Mouse (Mus musculus): ENCODE data around the gene Dhtkd1. TPM values are rescaled to one million over a fixed set of nuclear protein-coding genes. Genes with fewer than 3 reads are reported as not detected.

Dhtkd1 gene
- under 1 TPM; 0.05 to 0.39 TPM for polyA plus RNA-seq (2012; fragmentation: generic; extraction: Trizol)

DNA sequence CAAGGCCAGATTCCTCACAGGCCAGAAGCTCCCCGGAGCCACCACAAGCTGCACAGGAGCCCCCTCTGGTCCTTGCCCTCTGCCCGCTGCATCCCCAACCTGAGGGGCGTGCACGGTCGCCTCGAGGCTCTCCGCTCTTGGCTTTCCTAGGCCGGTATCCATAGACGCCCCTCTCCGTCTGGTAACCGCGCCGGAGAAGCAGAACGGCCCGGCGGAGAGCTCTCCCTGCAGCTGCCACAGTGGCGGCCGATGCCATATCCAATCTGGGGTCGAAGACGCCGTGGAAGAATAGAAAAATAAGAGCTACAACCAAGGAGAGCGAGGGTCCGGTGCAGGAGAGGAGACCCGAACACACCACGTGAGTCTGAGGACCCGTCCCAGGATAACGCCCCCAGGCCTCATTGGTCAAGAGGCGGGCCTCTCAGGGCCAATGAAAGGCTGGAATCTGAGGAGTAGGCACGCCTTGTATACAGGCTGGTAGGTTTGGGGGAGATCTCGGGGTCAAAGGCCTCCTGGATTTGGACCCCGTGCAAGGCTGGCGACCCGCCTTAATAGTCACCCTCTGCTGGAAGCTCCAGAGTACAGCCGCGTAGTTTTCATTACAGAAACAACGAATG lies at the start of gene Dhtkd1:
TSS of gene Dhtkd1 (minus strand) at position 377 of the 617 bp plus-strand sequence.

DNA sequence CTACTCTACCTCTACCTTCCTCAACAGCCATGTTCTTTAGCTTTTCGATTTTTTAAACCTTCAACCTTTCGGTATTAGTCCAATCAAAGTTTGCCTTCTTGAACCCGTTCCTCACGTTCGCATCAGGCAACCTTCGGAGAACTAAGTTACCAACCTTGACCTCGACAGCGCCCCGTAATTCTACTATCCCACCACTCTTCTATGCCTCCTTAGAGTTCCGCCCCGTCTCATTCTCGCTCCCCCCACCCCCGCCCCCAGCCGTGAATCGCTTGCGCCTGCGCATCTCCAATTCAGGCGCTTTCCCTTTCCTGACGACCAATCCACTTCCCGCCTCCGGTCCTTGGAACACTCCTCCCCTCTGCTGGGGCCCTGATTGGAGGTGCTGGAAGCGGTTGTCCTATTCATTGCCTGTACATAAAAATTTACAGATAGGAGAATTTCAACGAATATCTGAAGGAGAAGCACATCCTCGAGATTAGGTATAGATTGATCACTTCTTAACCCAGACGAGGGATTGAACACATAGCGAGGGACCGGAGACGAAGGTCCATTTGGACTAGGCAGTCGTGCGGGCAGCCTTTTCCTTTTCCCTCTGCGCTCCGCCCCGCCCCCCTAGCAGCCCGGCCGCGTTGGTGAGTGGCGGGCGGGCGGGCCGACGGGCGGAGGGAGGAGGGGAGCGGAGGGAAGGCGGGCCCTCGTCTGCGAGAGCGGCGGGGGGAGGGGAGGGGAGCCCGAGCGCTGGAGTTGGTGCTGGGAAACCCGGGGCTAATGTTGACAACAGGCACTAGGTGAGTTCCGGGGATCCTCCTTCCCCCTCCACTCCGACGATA lies 8.4 kb upstream of the Dhtkd1 start, which contains the start of gene Upf2:
TSS of gene Upf2 (plus strand) at position 704 of the 830 bp plus-strand sequence.

DNA sequence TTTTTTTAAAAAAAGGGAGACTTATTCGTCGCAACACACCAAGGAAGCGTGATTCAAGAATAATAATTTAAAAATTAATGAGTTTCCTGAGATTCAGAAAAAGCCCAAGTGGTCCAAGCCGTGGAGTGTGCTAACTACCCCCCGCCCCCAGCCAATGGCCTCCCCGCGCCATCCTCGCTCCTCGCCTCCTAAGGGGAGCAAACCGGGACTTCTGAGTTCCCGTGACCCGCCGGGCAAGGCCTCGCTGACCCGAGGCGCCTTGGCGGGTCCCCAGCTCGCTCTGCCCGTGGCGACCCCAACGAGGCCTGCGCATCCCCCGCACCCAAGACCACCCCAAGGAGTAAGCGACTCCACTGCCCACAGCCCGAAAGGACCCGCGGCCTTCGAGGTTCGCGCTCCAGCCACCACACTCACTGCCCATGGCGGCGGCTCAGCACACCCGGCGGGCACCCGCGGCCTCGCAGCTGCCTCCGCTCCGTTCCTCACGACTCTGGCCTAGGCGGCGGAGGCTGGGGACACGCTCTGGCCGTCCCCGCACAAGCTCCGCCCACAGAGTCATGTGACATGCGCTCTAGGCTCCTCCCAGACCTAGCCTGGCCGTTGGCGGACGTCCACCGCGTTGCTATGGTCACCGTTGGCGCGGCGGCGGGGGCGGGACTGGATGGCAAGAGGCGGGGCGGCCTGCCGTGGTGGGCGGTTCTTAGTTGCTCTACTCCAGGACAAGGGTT lies 47.6 kb downstream of the Dhtkd1 start, which contains the start of gene Sec61a2:
TSS of gene Sec61a2 (minus strand) at position 590 of the 728 bp plus-strand sequence.

DNA sequence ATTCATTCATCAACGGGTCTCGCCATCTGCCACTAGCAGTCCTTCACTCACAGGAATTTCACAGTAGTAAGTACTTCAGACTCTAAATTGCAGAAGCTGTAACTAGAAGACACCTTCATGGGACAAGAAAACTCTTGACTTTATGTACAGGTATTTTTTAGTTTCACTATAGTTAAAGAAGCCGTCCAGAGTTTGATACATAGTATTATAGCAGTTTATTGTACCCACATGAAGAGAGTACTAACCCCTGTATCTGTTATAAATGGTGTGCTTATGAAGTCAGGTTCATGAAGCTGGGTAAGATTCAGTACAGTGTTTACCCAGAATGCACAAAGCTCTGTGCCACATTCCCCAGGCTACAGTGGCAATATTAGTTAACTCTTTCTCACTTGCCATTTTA lies 79.8 kb downstream of the Dhtkd1 start, which contains the start of gene Gm13199:
TSS of gene Gm13199 (minus strand) at position 101 of the 400 bp plus-strand sequence.

Other genes starting within 250 kb of the Dhtkd1 start
- gene Camk1d, start 228.3 kb downstream of the Dhtkd1 start, polyA plus RNA-seq (2012; fragmentation: generic; extraction: Trizol): 1 to 10 TPM in 1 of 2 experiments, under 1 TPM in 1; 0.21 to 2.1 TPM
- gene Nudt5, start 97.8 kb downstream of the Dhtkd1 start, polyA plus RNA-seq (2012; fragmentation: generic; extraction: Trizol): 10 to 100 TPM; 13.8 to 15.2 TPM
- gene Cdc123, start 97.6 kb downstream of the Dhtkd1 start, polyA plus RNA-seq (2012; fragmentation: generic; extraction: Trizol): 100 to 1,000 TPM in 1 of 2 experiments, 10 to 100 TPM in 1; 25.7 to 127 TPM
- under 1 TPM; 0.04 to 0.68 TPM for gene Gm13199, start 79.9 kb downstream of the Dhtkd1 start, polyA plus RNA-seq (2012; fragmentation: generic; extraction: Trizol)
- gene Sec61a2, start 47.4 kb downstream of the Dhtkd1 start, polyA plus RNA-seq (2012; fragmentation: generic; extraction: Trizol): 10 to 100 TPM in 1 of 2 experiments, 1 to 10 TPM in 1; 3.6 to 19.5 TPM
- 1 to 10 TPM in 1 of 2 experiments, under 1 TPM in 1; 0.48 to 3.4 TPM for gene Upf2, start 8.7 kb upstream of the Dhtkd1 start, polyA plus RNA-seq (2012; fragmentation: generic; extraction: Trizol)
- 1 to 10 TPM in 1 of 2 experiments, under 1 TPM in 1; 0.45 to 1.4 TPM for gene Proser2, start 187.4 kb upstream of the Dhtkd1 start, polyA plus RNA-seq (2012; fragmentation: generic; extraction: Trizol)